Mouse (Mus musculus) embryonic fibroblast, embryonic 13.5 days (primary cell): ENCODE measurements around the gene Gpatch2l.

Source experiments
- CTCF ChIP-seq: IDR thresholded peaks from 2 replicates; pipeline ENCODE4 v1.5.1; 2011; ENCODE audit warnings: mild to moderate bottlenecking, control low read depth, low read length, moderate library complexity, borderline replicate concordance; ENCODE audit not compliant: insufficient read depth
- POLR2A ChIP-seq: IDR thresholded peaks from 2 replicates; pipeline ENCODE4 v1.6.1; 2011; ENCODE audit warnings: low read depth, mild to moderate bottlenecking, control low read depth, low read length, moderate library complexity

DNA sequence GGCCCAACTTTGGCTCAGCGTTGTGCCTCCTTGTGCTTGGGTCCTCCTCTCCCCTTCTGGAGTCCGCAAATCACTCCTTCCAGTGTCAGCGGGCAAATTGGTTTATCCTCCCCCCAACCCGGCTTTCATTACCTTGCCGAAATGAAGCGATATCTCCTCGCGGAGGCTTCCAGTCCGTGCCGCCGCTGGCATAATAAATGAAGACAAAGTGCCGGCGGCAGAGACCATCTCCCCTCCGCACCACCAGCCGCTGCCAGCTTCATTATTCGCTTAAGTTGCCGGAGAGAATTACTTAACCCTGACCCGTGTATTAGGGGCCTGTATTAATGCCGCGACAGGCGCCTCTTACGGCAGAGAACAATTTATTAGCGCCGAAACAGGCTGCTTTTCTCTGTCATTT, 27.5 kb upstream of the Gpatch2l start:
- TF ChIP-seq CTCF (no peak), POLR2A (no peak)
